Mouse (Mus musculus) gastrocnemius, adult 2 months (tissue): ENCODE measurements around the gene Adipor2. TPM values are rescaled to one million over a fixed set of nuclear protein-coding genes. Genes with fewer than 3 reads are reported as not detected.
A peak's percentile ranks its signal among the peaks of the same experiment; 100 is the strongest.

ENCODE experiments used
- DNase-seq: peaks from one replicate; pipeline ENCODE4 v3.0.0; 2022
- H3K27ac ChIP-seq: fragments of 200-600 bp; 2 replicates; pipeline ENCODE4 v1.8.1; 2022; ENCODE audit warnings: mild to moderate bottlenecking
- H3K4me3 ChIP-seq: fragments of 200-600 bp; 2 replicates; pipeline ENCODE4 v1.8.1; 2022; ENCODE audit warnings: mild to moderate bottlenecking, moderate library complexity
- CTCF ChIP-seq: fragments of 200-600 bp; IDR thresholded peaks from 2 replicates; pipeline ENCODE4 v1.8.1; 2022; ENCODE audit warnings: antibody characterized with exemption, mild to moderate bottlenecking, moderate library complexity
- intact Hi-C: fragments of 180-260 bp; cut with DNase I; formaldehyde crosslinking; loops from one replicate; pipeline ENCODE4 v1.15.1; 2025
- total RNA-seq, 2 experiments: library from RNA; stranded (reverse); gene quantifications; 2 replicates each; pipeline ENCODE4 v1.2.3; 2021

The Adipor2 gene
- total RNA-seq, 2 experiments from 2014 or later = 87.7 to 94.8 TPM

- Histone ChIP-seq H3K4me3 (no peak overlapping the region), H3K27ac (no peak overlapping the region)
- intact Hi-C loops = no loop called here
- DNase-seq = no peak
- TF ChIP-seq CTCF = no peak
These were observed 66.8 kb downstream of the Adipor2 start for GRCm38 (mm10) chr6:119350703-119351198.

GRCm38 (mm10) chr6:119348234-119348633, 69.3 kb downstream of the Adipor2 start:
- TF ChIP-seq CTCF = peak; percentile 93
- intact Hi-C loops = loop anchor here (1.0 to 10.0 kb wide), 4 partner anchors 83 to 701 kb away; no protein-coding TSS in a partner anchor
- peak; percentile 80 for DNase-seq
- Histone ChIP-seq H3K4me3 (no peak overlapping the region), H3K27ac (no peak overlapping the region)

- DNase-seq = no peak
- intact Hi-C loops = loop anchor here (1.0 to 10.0 kb wide), 4 partner anchors 83 to 701 kb away; no protein-coding TSS in a partner anchor
- no peak for TF ChIP-seq CTCF
- Histone ChIP-seq H3K27ac (no peak overlapping the region), H3K4me3 (no peak overlapping the region)
These were observed 69.7 kb downstream of the Adipor2 start for GRCm38 (mm10) chr6:119347813-119348212.

- Histone ChIP-seq H3K4me3 (no peak overlapping the region), H3K27ac (no peak overlapping the region)
- DNase-seq = no peak
- no peak for TF ChIP-seq CTCF
- intact Hi-C loops = loop anchor here (5.0 to 10.0 kb wide), 2 partner anchors 241 to 699 kb away; no protein-coding TSS in a partner anchor
These were observed 71.2 kb downstream of the Adipor2 start for GRCm38 (mm10) chr6:119346257-119346656.

GRCm38 (mm10) chr6:119341409-119341808, 76.1 kb downstream of the Adipor2 start:
- no peak for TF ChIP-seq CTCF
- intact Hi-C loops = loop anchor here (10.0 kb wide), 1 partner anchor 237 kb away; no protein-coding TSS in a partner anchor
- Histone ChIP-seq H3K4me3 (no peak overlapping the region), H3K27ac (peak overlapping the region; percentile 6; the same call in 1 of the 2 replicates)
- DNase-seq = no peak

- Histone ChIP-seq H3K4me3 (no peak overlapping the region), H3K27ac (peak overlapping the region; percentile 40; the same call in 1 of the 2 replicates)
- no peak for TF ChIP-seq CTCF
- no peak for DNase-seq
- intact Hi-C loops = no loop called here
These were observed 79.2 kb downstream of the Adipor2 start for GRCm38 (mm10) chr6:119338121-119338912.

- intact Hi-C loops = no loop called here
- Histone ChIP-seq H3K4me3 (no peak overlapping the region), H3K27ac (no peak overlapping the region)
- TF ChIP-seq CTCF = no peak
- DNase-seq = no peak
These were observed 80.2 kb downstream of the Adipor2 start for GRCm38 (mm10) chr6:119337287-119337686.

- Histone ChIP-seq H3K4me3 (no peak overlapping the region), H3K27ac (no peak overlapping the region)
- intact Hi-C loops = no loop called here
- DNase-seq = no peak
- TF ChIP-seq CTCF = no peak
These were observed 81.4 kb downstream of the Adipor2 start for GRCm38 (mm10) chr6:119336124-119336523.

GRCm38 (mm10) chr6:119333831-119334230, 83.7 kb downstream of the Adipor2 start:
- Histone ChIP-seq H3K27ac (no peak overlapping the region), H3K4me3 (no peak overlapping the region)
- intact Hi-C loops = no loop called here
- TF ChIP-seq CTCF = no peak
- DNase-seq = no peak

- TF ChIP-seq CTCF = no peak
- no peak for DNase-seq
- intact Hi-C loops = no loop called here
- Histone ChIP-seq H3K27ac (no peak overlapping the region), H3K4me3 (no peak overlapping the region)
These were observed 84.3 kb downstream of the Adipor2 start for GRCm38 (mm10) chr6:119333202-119333601.

- intact Hi-C loops = no loop called here
- no peak overlapping the region for H3K4me3 ChIP-seq
- DNase-seq = no peak
- TF ChIP-seq CTCF = no peak
- no peak overlapping the region for H3K27ac ChIP-seq
These were observed 85.4 kb downstream of the Adipor2 start for GRCm38 (mm10) chr6:119332111-119332510.

GRCm38 (mm10) chr6:119330506-119330905, 87.0 kb downstream of the Adipor2 start, which contains the start of gene Lrtm2:
Gene Lrtm2 (minus strand): TSS chr6:119330766.
- peak within 1 kb of the TSS; percentile 57 for H3K4me3 ChIP-seq
- no peak within 1 kb of the TSS for H3K27ac ChIP-seq
- intact Hi-C loops = no loop called here
- no peak for DNase-seq
- no peak for TF ChIP-seq CTCF

GRCm38 (mm10) chr6:119329936-119330335, 87.6 kb downstream of the Adipor2 start:
- H3K4me3 ChIP-seq = peak overlapping the region; percentile 57
- intact Hi-C loops = no loop called here
- DNase-seq = no peak
- no peak overlapping the region for H3K27ac ChIP-seq
- no peak for TF ChIP-seq CTCF
